Mouse (Mus musculus) embryonic facial prominence, embryonic 15.5 days (tissue): ENCODE data around the gene Arl2. TPM values are rescaled to one million over a fixed set of nuclear protein-coding genes. Genes with fewer than 3 reads are reported as not detected.

Source experiments
- ATAC-seq: fragments of 200-750 bp; cut with Nextera tagmentation; 2 replicates; pipeline ENCODE4 v1.8.0; 2017; ENCODE audit warnings: low read depth, moderate TSS enrichment; ENCODE audit not compliant: insufficient number of reproducible peaks, low FRiP score, low TSS enrichment
- H3K27ac ChIP-seq: fragments of 300-500 bp; sonication (generic); replicated peaks from 2 replicates; pipeline ENCODE4 v1.5.1; 2015; ENCODE audit warnings: mild to moderate bottlenecking, inconsistent platforms
- H3K27me3 ChIP-seq: fragments of 300-500 bp; sonication (generic); 2 replicates; pipeline ENCODE4 v1.6.1; 2015; ENCODE audit warnings: inconsistent platforms
- H3K36me3 ChIP-seq: fragments of 300-500 bp; sonication (generic); 2 replicates; pipeline ENCODE4 v1.6.1; 2015; ENCODE audit warnings: mild to moderate bottlenecking, inconsistent platforms
- H3K4me1 ChIP-seq: fragments of 300-500 bp; sonication (generic); 2 replicates; pipeline ENCODE4 v1.6.1; 2015; ENCODE audit warnings: inconsistent platforms
- H3K4me2 ChIP-seq: fragments of 300-500 bp; sonication (generic); replicated peaks from 2 replicates; pipeline ENCODE4 v1.6.1; 2015; ENCODE audit warnings: mild to moderate bottlenecking, inconsistent platforms
- H3K4me3 ChIP-seq: fragments of 300-500 bp; sonication (generic); replicated peaks from 2 replicates; pipeline ENCODE4 v1.5.1; 2015; ENCODE audit warnings: mild to moderate bottlenecking, inconsistent platforms
- H3K9ac ChIP-seq: fragments of 300-500 bp; sonication (generic); 2 replicates; pipeline ENCODE4 v1.6.1; 2015; ENCODE audit warnings: inconsistent platforms
- H3K9me3 ChIP-seq: fragments of 300-500 bp; sonication (generic); replicated peaks from 2 replicates; pipeline ENCODE4 v1.6.1; 2016; ENCODE audit warnings: inconsistent platforms
- WGBS: fragments of 180-500 bp; shearing (Covaris S2); methylation state at CpG from one replicate; pipeline ENCODE4 v1.1.7; 2015; 5-methylcytosine and 5-hydroxymethylcytosine counted together
- polyA plus RNA-seq: library from polyadenylated mRNA; unstranded; fragments of >200 nt; fragmentation: Nextera tagmentation; extraction: Ambion mirVana; gene quantifications from 2 replicates; pipeline ENCODE4 v1.2.1, GENCODE M21; 2015

Gene Arl2
- polyA plus RNA-seq, 1 experiment from 2014 or later: 100 TPM

GRCm38 (mm10) chr19:6126289-6126688 lies 15.1 kb downstream of the Arl2 start:
- no peak overlapping the region for H3K27ac ChIP-seq
- H3K4me2 ChIP-seq: no peak overlapping the region
- H3K36me3 ChIP-seq: peaks cover under 1% of the 10 kb centered on the region; the same call in 1 of the 2 replicates
- ATAC-seq: no peak
- H3K4me1 ChIP-seq: peaks cover 8% of the 10 kb centered on the region
- H3K9ac ChIP-seq: no peak overlapping the region
- no peaks in the 10 kb centered on the region for H3K9me3 ChIP-seq
- 23% methylated on average over 4 of the region's 4 CpGs for WGBS
- H3K4me3 ChIP-seq: no peak overlapping the region
- H3K27me3 ChIP-seq: no peaks in the 10 kb centered on the region

GRCm38 (mm10) chr19:6124898-6125297 lies 16.4 kb downstream of the Arl2 start:
- WGBS: 66% methylated on average over 2 of the region's 2 CpGs
- H3K9me3 ChIP-seq: no peaks in the 10 kb centered on the region
- ATAC-seq: no peak

GRCm38 (mm10) chr19:6123330-6123729 lies 18.0 kb downstream of the Arl2 start:
- Histone ChIP-seq H3K27me3 (no peaks in the 10 kb centered on the region), H3K4me1 (peaks cover 11% of the 10 kb centered on the region), H3K36me3 (peaks cover 10% of the 10 kb centered on the region; the same call in 1 of the 2 replicates), H3K4me3 (no peak overlapping the region), H3K9ac (no peak overlapping the region), H3K9me3 (no peaks in the 10 kb centered on the region), H3K27ac (no peak overlapping the region), H3K4me2 (no peak overlapping the region)
- WGBS: 55% methylated on average over 8 of the region's 8 CpGs
- ATAC-seq: no peak

More at GRCm38 (mm10) chr19:6124898-6125297, 16.4 kb downstream of the Arl2 start:
- no peak overlapping the region for H3K4me2 ChIP-seq
- peaks cover 8% of the 10 kb centered on the region for H3K4me1 ChIP-seq
- no peak overlapping the region for H3K27ac ChIP-seq
- peaks cover 10% of the 10 kb centered on the region; the same call in 1 of the 2 replicates for H3K36me3 ChIP-seq
- H3K9ac ChIP-seq: no peak overlapping the region
- no peaks in the 10 kb centered on the region for H3K27me3 ChIP-seq
- H3K4me3 ChIP-seq: no peak overlapping the region

- ATAC-seq: no peak
- no peak overlapping the region for H3K4me3 ChIP-seq
- no peaks in the 10 kb centered on the region for H3K9me3 ChIP-seq
- peaks cover 10% of the 10 kb centered on the region; the same call in 1 of the 2 replicates for H3K36me3 ChIP-seq
- H3K4me2 ChIP-seq: no peak overlapping the region
- no peaks in the 10 kb centered on the region for H3K27me3 ChIP-seq
- no peak overlapping the region for H3K27ac ChIP-seq
- WGBS: 44% methylated on average over 19 of the region's 19 CpGs
- H3K9ac ChIP-seq: no peak overlapping the region
- H3K4me1 ChIP-seq: peaks cover 19% of the 10 kb centered on the region
Measured at GRCm38 (mm10) chr19:6121761-6122160, 19.6 kb downstream of the Arl2 start.

- Histone ChIP-seq H3K27me3 (no peaks in the 10 kb centered on the region), H3K4me2 (peak overlapping the region; percentile 82), H3K4me1 (peaks cover 25% of the 10 kb centered on the region), H3K4me3 (peak overlapping the region; percentile 73), H3K27ac (peak overlapping the region; percentile 97), H3K9me3 (no peaks in the 10 kb centered on the region), H3K36me3 (peaks cover 35% of the 10 kb centered on the region), H3K9ac (peak overlapping the region; percentile 72)
- ATAC-seq: peak; percentile 17; the same call in 1 of the 2 replicates
- WGBS: 2% methylated on average over 8 of the region's 8 CpGs
Measured at GRCm38 (mm10) chr19:6118677-6119185, 22.6 kb downstream of the Arl2 start.

- peak within 1 kb of the TSS; percentile 82 for H3K4me2 ChIP-seq
- peak; percentile 87 for ATAC-seq
- H3K4me3 ChIP-seq: peak within 1 kb of the TSS; percentile 73
- H3K27ac ChIP-seq: peak within 1 kb of the TSS; percentile 97
- H3K9ac ChIP-seq: peak within 1 kb of the TSS; percentile 72
- H3K4me1 ChIP-seq: peaks cover 25% of the 10 kb centered on the region
- WGBS: under 1% methylated on average over 77 of the region's 77 CpGs
- H3K27me3 ChIP-seq: no peaks in the 10 kb centered on the region
- no peaks in the 10 kb centered on the region for H3K9me3 ChIP-seq
- H3K36me3 ChIP-seq: peaks cover 35% of the 10 kb centered on the region
Measured at GRCm38 (mm10) chr19:6117986-6118676, 23.2 kb downstream of the Arl2 start, which contains the start of gene Sac3d1. Sac3d1 (minus strand) TSS chr19:6118650.

GRCm38 (mm10) chr19:6117346-6117985 lies 23.9 kb downstream of the Arl2 start:
- H3K4me2 ChIP-seq: peak overlapping the region; percentile 82
- peak overlapping the region; percentile 97 for H3K27ac ChIP-seq
- peak overlapping the region; percentile 72 for H3K9ac ChIP-seq
- whole genome bisulfite sequencing: 4% methylated on average over 32 of the region's 32 CpGs
- peaks cover 35% of the 10 kb centered on the region for H3K36me3 ChIP-seq
- H3K4me3 ChIP-seq: peak overlapping the region; percentile 73
- no peaks in the 10 kb centered on the region for H3K27me3 ChIP-seq
- H3K4me1 ChIP-seq: peaks cover 25% of the 10 kb centered on the region
- no peaks in the 10 kb centered on the region for H3K9me3 ChIP-seq
- no peak; the same call in 1 of the 2 replicates for ATAC-seq

GRCm38 (mm10) chr19:6116113-6116850 lies 25.1 kb downstream of the Arl2 start:
- Histone ChIP-seq H3K4me3 (peak overlapping the region; percentile 73; the same call in 1 of the 2 replicates), H3K36me3 (peaks cover 34% of the 10 kb centered on the region), H3K9ac (no peak overlapping the region), H3K4me1 (peaks cover 25% of the 10 kb centered on the region), H3K27me3 (no peaks in the 10 kb centered on the region), H3K9me3 (no peaks in the 10 kb centered on the region), H3K4me2 (peak overlapping the region; percentile 82; the same call in 1 of the 2 replicates), H3K27ac (no peak overlapping the region)
- ATAC-seq: no peak
- 89% methylated on average over 15 of the region's 15 CpGs for WGBS

GRCm38 (mm10) chr19:6113116-6113515 lies 28.2 kb downstream of the Arl2 start:
- no peak overlapping the region for H3K27ac ChIP-seq
- no peak overlapping the region for H3K4me3 ChIP-seq
- H3K4me2 ChIP-seq: no peak overlapping the region
- H3K36me3 ChIP-seq: peaks cover 25% of the 10 kb centered on the region
- no peaks in the 10 kb centered on the region for H3K9me3 ChIP-seq
- peaks cover 18% of the 10 kb centered on the region for H3K4me1 ChIP-seq
- no peak overlapping the region for H3K9ac ChIP-seq
- no peaks in the 10 kb centered on the region for H3K27me3 ChIP-seq
- ATAC-seq: no peak
- WGBS: 74% methylated on average over 6 of the region's 6 CpGs

GRCm38 (mm10) chr19:6105586-6105985 lies 35.8 kb downstream of the Arl2 start, which contains the start of gene Naaladl1:
Naaladl1 (plus strand) TSS chr19:6105782.
- no peaks in the 10 kb centered on the region for H3K36me3 ChIP-seq
- H3K9ac ChIP-seq: no peak within 1 kb of the TSS
- 88% methylated on average over 7 of the region's 7 CpGs for WGBS
- no peaks in the 10 kb centered on the region for H3K4me1 ChIP-seq
- no peak for ATAC-seq
- H3K9me3 ChIP-seq: no peaks in the 10 kb centered on the region
- H3K27me3 ChIP-seq: no peaks in the 10 kb centered on the region
- H3K4me2 ChIP-seq: no peak within 1 kb of the TSS
- no peak within 1 kb of the TSS for H3K4me3 ChIP-seq
- no peak within 1 kb of the TSS for H3K27ac ChIP-seq

GRCm38 (mm10) chr19:6104476-6104875 lies 36.9 kb downstream of the Arl2 start:
- Histone ChIP-seq H3K4me2 (no peak overlapping the region), H3K9me3 (no peaks in the 10 kb centered on the region), H3K4me1 (no peaks in the 10 kb centered on the region), H3K27ac (no peak overlapping the region), H3K36me3 (no peaks in the 10 kb centered on the region), H3K9ac (no peak overlapping the region), H3K4me3 (no peak overlapping the region), H3K27me3 (no peaks in the 10 kb centered on the region)
- no peak for ATAC-seq
- whole genome bisulfite sequencing: 74% methylated on average over 4 of the region's 4 CpGs
